Mouse (Mus musculus) heart, adult 9 months (tissue): ENCODE results near the gene Zp2.

ENCODE experiments used
- DNase-seq, 2 experiments: peaks; one replicate each; pipeline ENCODE4 v3.0.0; 2022; ENCODE audit warnings: low spot score in 2 of 2

The Zp2 gene

GRCm38 (mm10) chr7:120142743-120143142 lies 2.3 kb downstream of the Zp2 start:
- no peak for DNase-seq

GRCm38 (mm10) chr7:120128951-120129350 lies 16.1 kb downstream of the Zp2 start:
- DNase-seq, result no peak

DNA sequence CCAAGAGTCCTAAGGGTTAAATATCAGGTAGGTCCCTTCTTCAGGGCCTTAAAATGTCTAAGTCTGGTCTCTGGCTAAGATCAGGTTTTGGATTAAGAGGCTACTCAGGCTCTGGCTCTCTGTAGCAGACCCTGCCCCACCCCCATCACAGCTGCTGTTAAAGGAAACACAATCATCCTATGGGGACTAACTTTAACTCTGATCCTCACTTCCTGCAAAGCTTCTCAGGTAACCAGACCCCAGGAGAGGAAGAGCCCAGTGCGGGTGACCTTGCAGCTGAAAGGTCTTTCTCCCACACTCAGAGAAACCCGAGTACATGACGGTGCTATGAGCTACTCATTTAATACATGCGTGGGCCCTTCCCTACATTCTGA lies 17.4 kb downstream of the Zp2 start:
- DNase-seq, result no peak

DNA sequence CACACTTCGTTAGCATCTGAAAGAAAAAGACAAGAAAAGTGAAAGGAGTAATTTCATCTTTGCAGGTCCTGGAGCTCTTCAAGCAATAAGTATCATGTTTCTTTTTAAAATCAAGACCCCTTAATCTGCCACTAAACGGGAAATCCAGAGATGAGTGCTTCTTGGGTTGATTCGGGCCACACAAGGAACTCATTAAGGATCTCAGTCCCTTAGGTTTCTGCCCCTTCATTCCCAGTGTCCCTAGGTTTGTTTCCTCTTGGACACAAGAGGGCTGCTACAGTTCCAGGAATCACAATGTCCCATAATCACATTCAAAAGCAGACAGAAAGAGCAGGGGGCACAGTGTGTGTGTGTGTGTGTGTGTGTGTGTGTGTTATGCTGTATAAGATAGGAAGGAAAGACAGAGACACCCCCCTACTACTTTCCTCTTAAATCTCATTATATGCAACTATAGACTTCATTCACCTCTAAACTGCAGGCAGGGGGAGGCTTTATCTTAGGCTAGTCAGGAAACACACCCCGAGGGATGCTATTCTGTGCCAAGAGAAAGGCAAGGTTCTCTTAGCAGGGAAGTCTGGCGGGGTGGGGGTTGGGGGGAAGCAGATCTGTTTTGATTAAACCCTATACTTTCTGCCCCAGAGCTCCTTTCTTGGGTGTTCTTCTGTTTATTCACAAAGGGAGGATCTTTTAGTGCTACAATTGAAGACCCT lies 18.0 kb downstream of the Zp2 start:
- DNase-seq, result no peak

DNA sequence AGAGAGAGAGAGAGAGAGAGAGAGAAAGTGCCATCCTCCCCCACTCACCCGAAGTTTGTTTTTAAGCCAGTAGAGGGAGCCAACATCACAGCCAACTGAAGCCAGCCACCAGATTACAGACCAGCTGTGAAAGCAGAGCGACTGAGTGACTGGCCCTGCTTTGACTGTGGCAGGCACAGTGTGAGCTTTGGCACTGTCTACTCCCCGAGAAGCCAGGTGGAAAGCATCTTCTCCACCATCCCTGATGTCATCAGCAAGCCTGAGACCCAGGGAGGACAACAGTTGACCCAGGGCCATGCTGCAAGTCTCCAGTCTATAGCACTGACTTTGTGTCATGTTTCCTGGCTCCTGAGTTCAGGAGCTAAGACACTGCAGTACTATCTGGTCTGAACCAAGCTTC lies 20.2 kb downstream of the Zp2 start:
- DNase-seq, result peak; percentile 73 to 74

DNA sequence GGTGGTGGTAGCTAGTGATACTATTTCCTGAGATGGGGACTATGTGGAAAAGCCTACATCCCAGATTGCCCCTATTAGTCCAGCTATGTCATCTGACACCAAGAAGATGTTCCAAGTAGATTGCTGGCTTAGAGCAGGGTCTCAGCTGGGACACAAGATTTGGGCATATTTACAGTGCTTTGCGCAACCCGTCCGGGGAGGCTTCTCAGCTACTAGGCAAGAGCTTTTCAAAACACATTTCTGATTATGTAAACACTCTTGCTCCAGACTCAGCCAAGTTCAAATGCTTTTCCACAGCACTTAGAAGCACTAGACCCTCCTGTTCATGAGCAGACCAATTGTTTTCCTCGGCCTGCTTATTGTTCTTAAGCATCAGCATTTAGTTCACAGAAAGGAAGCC lies 21.3 kb downstream of the Zp2 start:
- peak; percentile 57 to 61 for DNase-seq

GRCm38 (mm10) chr7:120117529-120117928 lies 27.6 kb downstream of the Zp2 start:
- DNase-seq, result no peak

DNA sequence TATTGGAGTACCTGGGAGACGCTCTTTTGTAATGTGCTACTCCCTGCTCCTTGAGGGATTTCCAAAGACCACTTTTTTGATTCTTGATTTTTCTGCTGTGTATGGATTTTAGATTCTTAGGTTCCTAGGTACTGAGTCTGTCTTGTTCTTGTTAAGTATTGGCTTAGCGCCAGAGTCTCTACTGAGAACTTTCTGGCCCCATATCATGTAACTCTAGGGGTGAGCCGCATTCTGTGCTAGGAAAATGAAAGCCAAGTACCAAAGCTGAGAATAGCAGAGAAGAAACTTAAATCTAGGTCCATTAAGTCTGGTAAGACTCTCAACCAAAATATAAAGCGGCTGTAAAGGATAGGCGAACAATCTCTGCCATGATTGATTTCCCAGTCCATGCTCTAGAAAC lies 28.1 kb downstream of the Zp2 start:
- no peak for DNase-seq

- no peak for DNase-seq
These were observed 35.4 kb downstream of the Zp2 start for GRCm38 (mm10) chr7:120109676-120110075.

DNA sequence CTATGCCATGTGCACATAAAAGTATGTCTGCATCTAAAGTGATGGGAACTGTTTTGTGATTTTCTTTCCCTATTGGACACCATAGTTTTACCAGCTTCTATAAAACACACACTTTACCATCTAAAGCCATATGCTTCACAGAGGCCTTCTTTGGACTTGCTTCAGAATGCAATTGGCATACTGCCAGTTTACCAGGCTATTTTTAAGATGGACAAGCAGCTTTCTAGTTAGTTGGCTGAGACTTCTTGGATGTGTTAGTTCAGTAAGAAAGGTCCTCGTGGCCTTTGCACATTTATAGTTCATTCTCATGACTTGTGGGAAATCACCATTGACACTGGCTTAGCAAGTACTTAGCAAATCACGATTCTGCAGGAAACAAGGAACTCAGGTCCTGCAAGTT lies 38.7 kb downstream of the Zp2 start:
- DNase-seq, result peak in 1 of 2 experiments; percentile 32

DNA sequence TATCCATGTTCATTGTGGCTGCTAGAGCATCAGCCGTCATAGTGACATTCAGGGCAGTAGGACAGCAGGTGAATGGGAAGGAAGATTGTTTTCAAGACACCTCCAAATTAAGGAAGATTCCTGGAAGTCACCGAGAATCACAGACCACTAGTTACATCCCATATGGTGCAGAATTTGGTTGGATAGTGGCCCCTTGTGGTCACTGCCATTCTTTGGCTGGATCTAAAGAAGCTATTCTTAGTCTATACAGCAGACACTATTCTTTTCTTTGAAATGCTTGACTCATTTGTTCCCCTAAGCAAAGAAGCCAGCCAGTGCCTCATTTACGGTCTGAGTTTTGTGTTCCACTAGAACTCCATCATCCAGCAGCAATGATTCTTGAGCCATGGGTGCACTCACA lies 40.1 kb downstream of the Zp2 start:
- no peak for DNase-seq

GRCm38 (mm10) chr7:120103019-120103567 lies 42.0 kb downstream of the Zp2 start:
- DNase-seq, result peak in 1 of 2 experiments; percentile 34

DNA sequence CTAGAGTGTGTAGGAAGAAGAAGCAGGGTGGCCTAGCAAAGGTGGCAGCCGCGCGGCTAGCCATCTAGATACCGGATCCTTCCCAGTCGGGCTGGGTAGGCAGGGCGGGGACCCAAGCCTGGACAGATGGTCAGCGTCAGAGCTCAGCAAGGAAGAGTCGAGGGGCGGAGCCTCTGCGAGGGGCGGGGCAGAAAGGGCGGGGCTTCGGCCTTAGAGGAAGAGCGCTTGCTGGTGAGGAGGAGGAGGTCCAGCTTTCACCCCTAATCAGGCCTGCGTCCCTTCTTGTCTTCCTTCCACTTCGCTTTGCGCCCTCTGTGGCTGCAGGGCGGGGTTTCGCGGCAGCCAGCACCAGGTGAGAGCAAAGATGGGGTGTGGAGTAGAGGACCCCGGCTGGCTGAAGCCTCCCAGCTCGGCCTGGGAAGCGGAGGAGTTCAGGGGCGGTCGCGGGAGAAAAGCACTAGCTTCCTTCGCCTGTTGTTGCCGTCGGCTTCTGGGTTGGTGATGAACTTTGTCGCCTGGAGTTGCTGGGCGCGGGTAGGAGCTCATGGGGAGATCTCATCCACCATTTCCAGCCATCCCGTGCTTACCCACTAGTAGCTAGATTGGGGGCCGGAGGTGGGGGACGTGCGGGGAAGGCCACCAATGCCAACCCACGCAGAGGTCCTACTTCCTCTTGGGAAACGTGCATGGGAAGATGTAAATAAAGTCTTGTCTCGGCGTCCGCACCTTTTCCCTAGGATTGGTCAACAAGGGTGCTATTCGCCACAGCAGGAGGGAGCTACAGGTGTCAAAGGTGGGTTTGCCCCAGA lies 42.7 kb downstream of the Zp2 start, which contains the start of gene Tmem159:
Gene Tmem159, plus strand, starts transcription at position 190 of the 809 bp plus-strand sequence.
- DNase-seq, result peak; percentile 90 to 93

GRCm38 (mm10) chr7:120098403-120098802 lies 46.7 kb downstream of the Zp2 start:
- peak; percentile 33 to 63 for DNase-seq

- peak; percentile 30 to 62 for DNase-seq
These were observed 47.2 kb downstream of the Zp2 start for GRCm38 (mm10) chr7:120097845-120098244.

GRCm38 (mm10) chr7:120095180-120095579 lies 49.9 kb downstream of the Zp2 start, which contains the start of gene Dnah3:
Dnah3 (minus strand) TSS chr7:120095280.
- no peak for DNase-seq

GRCm38 (mm10) chr7:120094216-120094615 lies 50.9 kb downstream of the Zp2 start:
- no peak for DNase-seq

GRCm38 (mm10) chr7:120093033-120093432 lies 52.1 kb downstream of the Zp2 start:
- no peak for DNase-seq

DNA sequence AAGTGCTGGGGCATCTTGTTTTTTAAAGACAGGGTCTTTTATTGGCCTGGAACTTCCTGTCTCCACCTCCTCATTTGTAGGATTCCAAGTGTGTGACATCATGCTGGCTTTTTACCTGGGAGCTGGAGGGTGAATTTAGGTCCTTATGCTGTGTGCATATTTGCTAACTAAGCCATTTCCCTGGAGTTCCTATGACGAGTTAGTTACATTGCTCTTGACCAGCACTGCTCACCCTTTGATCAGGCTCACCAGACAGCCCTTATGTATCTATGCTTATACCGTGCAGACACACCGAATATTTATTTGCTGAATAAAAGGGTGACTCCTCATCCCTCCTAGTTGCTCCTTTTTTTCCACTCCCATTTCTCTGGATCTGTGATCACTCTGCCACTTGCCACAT lies 64.9 kb downstream of the Zp2 start:
- DNase-seq, result no peak
